In genomic region chr11:24743439-24743838, GRCm38 (mm10) we compare ENCODE assay signal across 19 mouse cellular contexts.
DNase-seq lines count a peak whose midpoint lies in the region; ATAC-seq and TF ChIP-seq lines count a peak whose summit lies in the region.
"Had no signal": no experiment of that assay in that cellular context is flagged by ENCODE, and none has a peak within 500 bp of the region (broad histone marks: within the 10 kb centered on the region; RNA-seq: fewer than 3 reads in every experiment).

No protein-coding gene starts in this region.

- H3K4me1 ChIP-seq in embryonic facial prominence, embryonic 10.5 days = peaks cover 24% of the 10 kb centered on the region
- peaks cover 8% of the 10 kb centered on the region for H3K4me1 ChIP-seq in limb, embryonic 14.5 days (ENCODE audit: control insufficient read depth, insufficient read depth, low read length)
- H3K4me1 ChIP-seq: liver, embryonic 12.5 days had no signal

- TF ChIP-seq POLR2A in limb, embryonic 14.5 days (IDR thresholded peaks at IDR 0.05; ENCODE audit: borderline replicate concordance, extremely low read depth, insufficient read depth, insufficient read length) = no peak

- H3K27ac ChIP-seq in layer of hippocampus, adult 2 months = peak overlapping the region; percentile 65; the same call in 1 of the 2 replicates
- H3K27ac ChIP-seq in embryonic facial prominence, embryonic 10.5 days (replicated peaks) = peak overlapping the region; percentile 48; the same call in 1 of the 2 replicates
- H3K27ac ChIP-seq in limb, embryonic 14.5 days (replicated peaks; ENCODE audit: low read depth, low read length) = 0 out of 2 replicates have a peak overlapping the region, but pooled peaks have one; percentile 28
- H3K27ac ChIP-seq: heart, embryonic 13.5 days; kidney, embryonic 15.5 days; liver, embryonic 12.5 days had no signal

- no peak for DNase-seq in frontal cortex, postnatal 36 days (ENCODE audit: low spot score in 2 of 2)
- no peak for DNase-seq in layer of hippocampus, adult 2 months (ENCODE audit: low spot score in 2 of 2)
- DNase-seq in layer of hippocampus, postnatal 14 days (ENCODE audit: low spot score in 2 of 2) = no peak
- DNase-seq in embryonic facial prominence, embryonic 10.5 days (ENCODE audit: low spot score) = no peak
- DNase-seq in limb, embryonic 14.5 days (ENCODE audit: low spot score) = no peak
- DNase-seq: adrenal gland, postnatal 25 days; cerebellum, adult 11 months; cerebellum, postnatal 14 days; gastrocnemius, postnatal 10 days; heart, adult 18-20 months; heart, postnatal 36 days; left cerebral cortex, postnatal 4 days; lung, adult 2 months; lung, postnatal 4 days had no signal

- TF ChIP-seq CTCF in layer of hippocampus, adult 2 months (conservative IDR thresholded peaks at IDR 0.05) = peak; percentile 55

- no peak overlapping the region for H3K4me2 ChIP-seq in limb, embryonic 14.5 days (replicated peaks; ENCODE audit: low read depth, low read length, severe bottlenecking)
- H3K4me2 ChIP-seq: heart, embryonic 13.5 days; kidney, embryonic 15.5 days; liver, embryonic 12.5 days had no signal

- ATAC-seq in frontal cortex, adult (ENCODE audit: low TSS enrichment) = peak; percentile 8; the same call in 1 of the 2 replicates
- ATAC-seq in limb, embryonic 14.5 days (ENCODE audit: low FRiP score, low read depth) = no peak
- ATAC-seq in megakaryocyte, adult 5-6 weeks (ENCODE audit: poor library complexity, severe bottlenecking) = no peak
- ATAC-seq: liver, embryonic 12.5 days had no signal

- no peaks in the 10 kb centered on the region for H3K9me3 ChIP-seq in embryonic facial prominence, embryonic 10.5 days
- H3K9me3 ChIP-seq in limb, embryonic 14.5 days (ENCODE audit: control insufficient read depth, low read length) = no peaks in the 10 kb centered on the region
- H3K9me3 ChIP-seq: heart, embryonic 13.5 days; kidney, embryonic 15.5 days; liver, embryonic 12.5 days had no signal

- H3K36me3 ChIP-seq in embryonic facial prominence, embryonic 10.5 days (replicated peaks) = no peaks in the 10 kb centered on the region
- no peaks in the 10 kb centered on the region for H3K36me3 ChIP-seq in limb, embryonic 14.5 days (ENCODE audit: control insufficient read depth, insufficient read depth, low read length)
- H3K36me3 ChIP-seq: heart, embryonic 13.5 days; kidney, embryonic 15.5 days; liver, embryonic 12.5 days had no signal

- 44% methylated on average over 1 of the region's 1 CpGs for WGBS in embryonic facial prominence, embryonic 10.5 days
- 55% methylated on average over 1 of the region's 1 CpGs for WGBS in limb, embryonic 14.5 days

- H3K27me3 ChIP-seq in embryonic facial prominence, embryonic 10.5 days (replicated peaks; ENCODE audit: low read depth, poor library complexity, severe bottlenecking) = no peaks in the 10 kb centered on the region
- no peaks in the 10 kb centered on the region for H3K27me3 ChIP-seq in limb, embryonic 14.5 days (ENCODE audit: control insufficient read depth, insufficient read depth, low read length)
- H3K27me3 ChIP-seq: heart, embryonic 13.5 days; kidney, embryonic 15.5 days; liver, embryonic 12.5 days had no signal

- no peak overlapping the region for H3K4me3 ChIP-seq in layer of hippocampus, adult 2 months
- no peak overlapping the region for H3K4me3 ChIP-seq in embryonic facial prominence, embryonic 10.5 days
- H3K4me3 ChIP-seq in limb, embryonic 14.5 days (replicated peaks; ENCODE audit: low read length) = no peak overlapping the region
- H3K4me3 ChIP-seq: heart, embryonic 13.5 days; kidney, embryonic 15.5 days; liver, embryonic 12.5 days had no signal

- H3K9ac ChIP-seq in limb, embryonic 14.5 days (ENCODE audit: low read depth, low read length, severe bottlenecking) = no peak overlapping the region
- H3K9ac ChIP-seq: heart, embryonic 13.5 days; kidney, embryonic 15.5 days; liver, embryonic 12.5 days had no signal
